Mouse (Mus musculus) midbrain, embryonic 11.5 days (tissue): ENCODE data around the gene Gm49342. TPM values are rescaled to one million over a fixed set of nuclear protein-coding genes. Genes with fewer than 3 reads are reported as not detected.
"Not testable (repeated sequence)": the region's sequence is repeated elsewhere in the genome, so short reads cannot be mapped to it uniquely, and the experiment has no call there.

ENCODE experiments used
- ATAC-seq: fragments of 200-750 bp; cut with Nextera tagmentation; 2 replicates; pipeline ENCODE4 v1.8.0; 2017; ENCODE audit warnings: moderate TSS enrichment, moderate library complexity; ENCODE audit not compliant: low FRiP score
- DNase-seq: peaks from one replicate; pipeline ENCODE4 v3.0.0; 2015; ENCODE audit warnings: low spot score; ENCODE audit errors: missing footprints
- H3K27ac ChIP-seq: fragments of 300-500 bp; sonication (generic); 2 replicates; pipeline ENCODE4 v1.5.1; 2014; ENCODE audit warnings: low read depth, low read length
- H3K27me3 ChIP-seq: fragments of 300-500 bp; sonication (generic); 2 replicates; pipeline ENCODE4 v1.6.1; 2014; ENCODE audit warnings: mild to moderate bottlenecking, low read length, moderate library complexity, mixed read lengths; ENCODE audit not compliant: control insufficient read depth, insufficient read depth
- H3K36me3 ChIP-seq: fragments of 300-500 bp; sonication (generic); 2 replicates; pipeline ENCODE4 v1.6.1; 2014; ENCODE audit warnings: mild to moderate bottlenecking, low read length, moderate library complexity, mixed read lengths; ENCODE audit not compliant: control insufficient read depth, insufficient read depth
- H3K4me1 ChIP-seq: fragments of 300-500 bp; sonication (generic); 2 replicates; pipeline ENCODE4 v1.6.1; 2014; ENCODE audit warnings: low read length; ENCODE audit not compliant: control insufficient read depth, insufficient read depth
- H3K4me2 ChIP-seq: fragments of 300-500 bp; sonication (generic); 2 replicates; pipeline ENCODE4 v1.6.1; 2014; ENCODE audit warnings: mild to moderate bottlenecking, moderate library complexity
- H3K4me3 ChIP-seq: fragments of 300-500 bp; sonication (generic); 2 replicates; pipeline ENCODE4 v1.5.1; 2014; ENCODE audit warnings: low read depth, low read length
- H3K9ac ChIP-seq: fragments of 300-500 bp; sonication (generic); 2 replicates; pipeline ENCODE4 v1.6.1; 2014; ENCODE audit warnings: low read length
- H3K9me3 ChIP-seq: fragments of 300-500 bp; sonication (generic); 2 replicates; pipeline ENCODE4 v1.6.1; 2016; ENCODE audit warnings: low read length; ENCODE audit not compliant: control insufficient read depth
- WGBS: fragments of 180-500 bp; shearing (Covaris S2); extraction: QIAGEN DNeasy Blood & Tissue Kit; methylation state at CpG from one replicate; pipeline ENCODE4 v1.1.7; 2014; 5-methylcytosine and 5-hydroxymethylcytosine counted together
- polyA plus RNA-seq: library from polyadenylated mRNA; unstranded; fragments of >200 nt; fragmentation: Nextera tagmentation; extraction: Ambion mirVana; gene quantifications from 2 replicates; pipeline ENCODE4 v1.2.1, GENCODE M21; 2014

Gm49342 gene
- polyA plus RNA-seq, 1 experiment from 2014 or later: not detected

DNA sequence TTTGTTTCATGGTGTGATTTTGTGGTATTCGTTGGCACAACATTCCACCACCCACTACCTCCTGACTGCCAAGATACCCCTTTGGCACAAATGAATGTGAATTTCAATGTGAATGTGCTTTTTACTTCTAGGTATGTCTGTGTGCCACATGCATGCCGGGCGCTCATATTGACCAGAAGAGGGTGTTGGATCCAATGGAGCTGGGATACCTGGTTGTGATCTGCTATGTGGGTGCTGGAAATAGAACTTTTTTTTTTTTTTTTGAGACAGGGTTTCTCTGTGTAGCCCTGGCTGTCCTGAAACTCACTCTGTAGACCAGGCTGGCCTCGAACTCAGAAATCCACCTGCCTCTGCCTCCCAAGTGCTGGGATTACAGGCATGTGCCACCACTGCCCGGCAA is 28.7 kb downstream of the Gm49342 start:
- H3K27me3 ChIP-seq, H3K9ac ChIP-seq, H3K4me1 ChIP-seq, H3K36me3 ChIP-seq, H3K4me2 ChIP-seq, H3K4me3 ChIP-seq, DNase-seq, H3K27ac ChIP-seq, ATAC-seq, H3K9me3 ChIP-seq: not testable (repeated sequence)
- WGBS: 83% methylated on average over 5 of the region's 5 CpGs

DNA sequence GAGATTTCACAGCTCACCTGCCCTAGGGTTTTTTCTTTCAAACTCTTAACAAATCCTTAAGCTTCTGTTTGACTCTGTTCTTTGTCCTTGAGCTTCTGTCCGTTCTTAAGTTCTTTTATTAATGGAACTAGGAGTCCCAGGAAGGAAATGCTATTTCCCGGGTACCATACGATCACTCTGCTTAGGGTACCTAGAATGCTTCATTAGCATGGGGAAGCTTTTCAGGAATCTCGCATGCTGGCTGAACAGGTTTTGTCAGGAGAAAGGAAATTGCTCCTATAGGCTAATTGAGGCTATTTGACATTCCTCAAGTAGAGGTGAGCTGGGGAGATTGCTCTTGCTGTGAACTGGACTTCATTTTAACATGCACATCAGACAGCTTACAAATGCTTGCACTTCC is 29.4 kb downstream of the Gm49342 start:
- no peak for ATAC-seq
- WGBS: 44% methylated on average over 4 of the region's 4 CpGs
- no peaks in the 10 kb centered on the region for H3K9me3 ChIP-seq
- no peak overlapping the region for H3K4me2 ChIP-seq
- no peak overlapping the region for H3K27ac ChIP-seq
- no peak overlapping the region for H3K4me3 ChIP-seq
- H3K27me3 ChIP-seq: no peaks in the 10 kb centered on the region
- H3K4me1 ChIP-seq: peaks cover 7% of the 10 kb centered on the region; the same call in 1 of the 2 replicates
- no peak for DNase-seq
- H3K9ac ChIP-seq: no peak overlapping the region
- no peaks in the 10 kb centered on the region for H3K36me3 ChIP-seq

DNA sequence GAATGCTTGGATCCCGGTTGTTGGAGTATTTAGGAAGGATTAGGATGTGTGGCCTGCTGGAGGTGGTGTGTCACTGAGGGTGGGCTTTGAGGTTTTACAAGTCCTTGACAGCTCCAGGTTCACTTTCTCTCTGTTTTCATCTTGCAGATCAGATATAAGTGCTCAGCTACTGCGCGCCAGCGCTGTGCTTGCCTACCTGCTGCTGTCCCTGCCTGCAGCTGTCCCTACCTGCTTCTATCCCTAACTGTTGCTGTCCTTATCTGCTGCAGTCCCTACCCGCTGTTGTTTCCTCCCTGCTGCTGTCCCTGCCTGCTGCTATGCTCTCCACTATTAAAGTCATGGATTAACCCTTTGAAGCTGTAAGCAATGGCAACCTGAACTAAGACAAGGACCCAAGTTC is 30.7 kb downstream of the Gm49342 start:
- WGBS: 44% methylated on average over 5 of the region's 5 CpGs
- Histone ChIP-seq H3K9me3 (no peaks in the 10 kb centered on the region), H3K9ac (no peak overlapping the region), H3K4me2 (no peak overlapping the region), H3K36me3 (no peaks in the 10 kb centered on the region), H3K27ac (no peak overlapping the region), H3K4me1 (peaks cover under 1% of the 10 kb centered on the region; the same call in 1 of the 2 replicates), H3K4me3 (no peak overlapping the region), H3K27me3 (no peaks in the 10 kb centered on the region)
- ATAC-seq (no peak), DNase-seq (no peak)

DNA sequence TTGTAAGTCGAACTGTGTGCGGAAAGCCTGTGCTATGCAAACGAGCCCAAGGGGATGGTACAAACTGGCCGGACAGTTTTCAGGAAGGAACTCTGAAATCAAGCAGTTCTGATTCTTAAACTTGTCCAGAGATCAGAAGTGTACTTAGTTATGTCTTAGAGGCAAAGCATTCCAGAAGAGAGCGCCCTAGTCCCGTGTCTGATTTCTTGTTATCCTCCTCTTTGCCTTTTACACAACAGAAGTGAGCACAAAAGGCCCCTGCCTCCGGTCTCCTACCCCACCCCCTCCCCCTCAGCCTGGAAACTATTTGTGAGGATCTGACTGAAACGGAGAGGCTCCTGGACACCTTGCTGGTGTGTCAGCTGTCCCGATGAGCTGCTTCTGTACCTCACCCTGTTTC is 32.4 kb downstream of the Gm49342 start:
- WGBS: 20% methylated on average over 9 of the region's 9 CpGs
- Histone ChIP-seq H3K27me3 (no peaks in the 10 kb centered on the region), H3K4me2 (peak overlapping the region; percentile 3; the same call in 1 of the 2 replicates), H3K27ac (no peak overlapping the region), H3K9ac (peak overlapping the region; percentile 4), H3K36me3 (no peaks in the 10 kb centered on the region), H3K4me1 (no peaks in the 10 kb centered on the region), H3K9me3 (no peaks in the 10 kb centered on the region), H3K4me3 (no peak overlapping the region)
- ATAC-seq (peak; percentile 50; the same call in 1 of the 2 replicates), DNase-seq (peak; percentile 89)

DNA sequence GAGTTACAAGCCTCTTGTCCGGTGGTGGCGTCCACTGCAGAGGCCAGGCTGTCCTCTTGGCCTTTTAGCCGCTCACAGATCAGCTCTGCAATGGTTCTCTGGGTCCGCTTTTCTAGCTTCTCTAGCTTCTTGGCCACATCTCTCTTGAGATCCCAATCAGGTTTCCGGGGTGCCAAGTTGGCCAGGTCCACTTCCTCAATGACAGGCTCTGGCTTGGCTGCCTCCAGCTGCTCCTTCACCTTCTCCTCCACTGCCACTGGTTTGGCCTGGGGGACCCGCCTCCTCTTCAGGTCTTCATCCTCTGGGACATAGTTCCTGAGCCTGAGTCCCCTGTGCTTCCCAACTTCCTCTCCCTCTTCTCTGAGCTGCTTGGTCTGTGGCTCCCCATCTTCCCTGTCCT is 34.1 kb downstream of the Gm49342 start:
- H3K27me3 ChIP-seq, H3K9me3 ChIP-seq, H3K4me3 ChIP-seq, H3K4me2 ChIP-seq, H3K4me1 ChIP-seq, H3K36me3 ChIP-seq, DNase-seq, ATAC-seq, H3K9ac ChIP-seq, H3K27ac ChIP-seq: not testable (repeated sequence)
- WGBS: 90% methylated on average over 6 of the region's 6 CpGs

DNA sequence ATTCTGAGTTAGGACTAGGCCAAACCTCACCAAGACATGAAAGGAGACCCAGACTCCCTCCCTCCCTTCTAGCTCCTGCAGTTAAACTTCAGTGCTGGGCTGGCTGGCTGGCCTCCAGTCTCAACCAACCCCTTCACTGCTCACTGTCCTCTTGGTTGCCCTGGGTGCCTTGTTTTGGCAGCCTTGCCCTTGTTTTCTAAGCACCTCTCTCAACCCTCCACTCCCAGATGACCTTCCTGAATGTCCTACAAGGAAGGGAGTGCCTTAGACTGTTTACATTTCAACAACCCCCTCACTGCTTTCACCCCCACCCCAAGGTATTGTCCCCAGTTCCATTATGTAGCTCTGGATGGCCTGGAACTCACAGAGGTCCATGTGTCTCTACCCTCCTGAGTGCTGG is 35.3 kb downstream of the Gm49342 start:
- ATAC-seq (no peak), DNase-seq (no peak)
- Histone ChIP-seq H3K4me3 (no peak overlapping the region), H3K9ac (no peak overlapping the region), H3K36me3 (no peaks in the 10 kb centered on the region), H3K9me3 (no peaks in the 10 kb centered on the region), H3K4me2 (no peak overlapping the region), H3K27ac (no peak overlapping the region), H3K4me1 (no peaks in the 10 kb centered on the region), H3K27me3 (no peaks in the 10 kb centered on the region)

DNA sequence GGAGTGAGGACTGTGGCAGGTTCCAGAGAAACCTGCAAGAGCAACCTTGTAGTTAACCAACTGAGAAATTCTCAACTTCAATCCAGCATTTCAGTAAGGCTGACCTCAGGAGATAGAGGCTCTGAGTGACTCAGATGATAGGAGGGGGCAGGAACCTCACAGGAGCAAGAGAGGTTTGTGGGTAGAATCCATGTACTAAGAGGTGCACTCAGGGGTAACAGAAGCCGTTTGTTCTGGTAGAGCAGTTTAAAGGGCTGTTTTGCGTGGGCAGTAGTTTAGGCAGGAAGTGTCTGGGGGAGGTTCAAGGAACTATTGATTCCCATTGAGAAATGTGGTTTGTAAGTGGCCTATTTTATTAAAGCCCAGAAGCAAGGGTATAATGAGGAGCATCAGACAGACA is 36.9 kb downstream of the Gm49342 start:
- WGBS: 60% methylated on average over 2 of the region's 2 CpGs
- DNase-seq: no peak
- H3K4me3 ChIP-seq: no peak overlapping the region
- no peaks in the 10 kb centered on the region for H3K4me1 ChIP-seq
- H3K27me3 ChIP-seq: no peaks in the 10 kb centered on the region
- H3K27ac ChIP-seq: no peak overlapping the region
- H3K4me2 ChIP-seq: no peak overlapping the region
- no peak overlapping the region for H3K9ac ChIP-seq
- H3K9me3 ChIP-seq: no peaks in the 10 kb centered on the region
- H3K36me3 ChIP-seq: no peaks in the 10 kb centered on the region
- no peak for ATAC-seq

DNA sequence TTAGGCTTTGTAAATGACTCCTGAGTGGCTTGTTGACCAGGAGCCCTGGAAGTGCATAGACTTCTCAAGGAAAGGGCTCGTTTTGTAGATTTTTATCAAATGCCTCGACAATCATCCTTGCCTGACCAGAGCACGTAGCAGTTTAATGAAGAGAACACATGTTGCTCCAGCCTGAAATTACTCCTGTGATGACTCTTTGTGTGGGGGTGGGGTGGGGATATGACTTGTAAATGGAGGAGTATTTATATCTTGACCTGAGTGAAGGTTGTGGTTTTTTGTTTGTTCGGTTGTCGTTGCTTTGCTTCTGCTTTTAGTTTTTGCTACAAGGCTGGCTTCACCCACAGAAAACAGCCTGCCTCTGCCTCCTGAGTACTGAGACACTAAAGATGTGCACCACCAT is 37.5 kb downstream of the Gm49342 start:
- Histone ChIP-seq H3K9ac (no peak overlapping the region), H3K4me2 (no peak overlapping the region), H3K4me1 (no peaks in the 10 kb centered on the region), H3K9me3 (no peaks in the 10 kb centered on the region), H3K27me3 (no peaks in the 10 kb centered on the region), H3K27ac (no peak overlapping the region), H3K36me3 (no peaks in the 10 kb centered on the region), H3K4me3 (no peak overlapping the region)
- DNase-seq (no peak), ATAC-seq (no peak)
- WGBS: 90% methylated on average over 5 of the region's 5 CpGs

DNA sequence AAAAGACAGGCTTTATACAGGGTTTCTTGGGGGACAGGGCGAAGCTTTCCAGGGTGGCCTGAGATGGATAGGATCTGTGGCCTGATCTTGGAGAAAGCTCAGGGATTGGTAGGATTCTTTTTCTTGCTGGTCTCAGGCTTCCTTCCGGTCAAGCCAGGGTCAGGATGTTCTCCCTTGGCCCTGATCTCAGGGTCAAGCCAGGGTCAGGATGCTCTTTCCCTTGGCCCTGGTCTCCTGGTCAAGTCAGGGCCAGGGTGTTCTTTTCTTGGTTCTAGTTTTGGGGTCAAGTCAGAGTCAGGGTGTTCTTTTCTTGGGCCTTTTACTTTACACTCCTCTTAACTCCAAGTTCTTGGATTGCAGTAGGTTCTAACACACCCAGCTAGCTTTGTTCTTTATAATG is 43.4 kb downstream of the Gm49342 start:
- no peaks in the 10 kb centered on the region for H3K9me3 ChIP-seq
- DNase-seq (no peak), ATAC-seq (no peak)
- no peaks in the 10 kb centered on the region for H3K4me1 ChIP-seq
- no peaks in the 10 kb centered on the region for H3K36me3 ChIP-seq
- no peak overlapping the region for H3K4me2 ChIP-seq
- no peak overlapping the region for H3K9ac ChIP-seq
- 83% methylated on average over 2 of the region's 2 CpGs for WGBS
- no peak overlapping the region for H3K4me3 ChIP-seq
- no peaks in the 10 kb centered on the region for H3K27me3 ChIP-seq
- H3K27ac ChIP-seq: no peak overlapping the region

DNA sequence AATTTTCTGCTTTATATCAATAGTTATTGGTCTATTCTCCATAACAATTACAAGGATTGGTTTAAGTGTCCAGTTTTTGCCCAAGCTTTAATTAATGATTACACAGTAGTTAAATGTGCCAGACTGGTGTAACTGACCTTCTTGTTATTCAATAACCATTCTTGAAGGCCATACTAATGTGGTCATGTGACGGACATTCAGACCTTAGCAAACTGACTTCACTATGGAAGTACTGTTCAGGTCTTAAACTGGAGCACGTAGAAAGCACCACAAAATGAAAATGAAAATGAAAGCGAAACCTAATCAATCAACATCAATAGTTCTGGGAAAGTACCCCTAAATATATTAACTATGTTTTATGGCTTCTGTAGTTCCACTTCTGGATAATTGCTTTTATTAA is 46.7 kb downstream of the Gm49342 start:
- Histone ChIP-seq H3K4me3 (no peak overlapping the region), H3K27ac (no peak overlapping the region), H3K27me3 (no peaks in the 10 kb centered on the region), H3K9ac (no peak overlapping the region), H3K4me2 (no peak overlapping the region), H3K9me3 (no peaks in the 10 kb centered on the region), H3K36me3 (no peaks in the 10 kb centered on the region), H3K4me1 (no peaks in the 10 kb centered on the region)
- no peak for ATAC-seq
- peak; percentile 17 for DNase-seq
- 84% methylated on average over 3 of the region's 3 CpGs for WGBS
